Mouse (Mus musculus) limb, embryonic 12.5 days (tissue): ENCODE measurements around the gene Icam4. TPM values are rescaled to one million over a fixed set of nuclear protein-coding genes. Genes with fewer than 3 reads are reported as not detected.

ENCODE experiments used
- ATAC-seq: fragments of 200-750 bp; cut with Nextera tagmentation; 2 replicates; pipeline ENCODE4 v1.8.0; 2017; ENCODE audit warnings: low read depth, moderate TSS enrichment; ENCODE audit not compliant: insufficient number of reproducible peaks, insufficient read depth, low FRiP score, low TSS enrichment
- H3K27ac ChIP-seq: fragments of 300-500 bp; sonication (generic); 2 replicates; pipeline ENCODE4 v1.5.1; 2016; ENCODE audit warnings: mild to moderate bottlenecking, moderate library complexity
- H3K27me3 ChIP-seq: fragments of 300-500 bp; sonication (generic); 2 replicates; pipeline ENCODE4 v1.6.1; 2016; ENCODE audit warnings: mild to moderate bottlenecking, moderate library complexity
- H3K36me3 ChIP-seq: fragments of 300-500 bp; sonication (generic); 2 replicates; pipeline ENCODE4 v1.6.1; 2016; ENCODE audit warnings: mild to moderate bottlenecking, moderate library complexity
- H3K4me1 ChIP-seq: fragments of 300-500 bp; sonication (generic); replicated peaks from 2 replicates; pipeline ENCODE4 v1.6.1; 2016
- H3K4me2 ChIP-seq: fragments of 300-500 bp; sonication (generic); 2 replicates; pipeline ENCODE4 v1.6.1; 2016; ENCODE audit warnings: mild to moderate bottlenecking, moderate library complexity
- H3K4me3 ChIP-seq: fragments of 300-500 bp; sonication (generic); replicated peaks from 2 replicates; pipeline ENCODE4 v1.5.1; 2016; ENCODE audit warnings: mild to moderate bottlenecking
- H3K9ac ChIP-seq: fragments of 300-500 bp; sonication (generic); replicated peaks from 2 replicates; pipeline ENCODE4 v1.6.1; 2016; ENCODE audit warnings: mild to moderate bottlenecking, moderate library complexity
- H3K9me3 ChIP-seq: fragments of 300-500 bp; sonication (generic); 2 replicates; pipeline ENCODE4 v1.6.1; 2016; ENCODE audit warnings: mild to moderate bottlenecking, moderate library complexity
- WGBS: fragments of 180-500 bp; shearing (Covaris S2); methylation state at CpG from one replicate; pipeline ENCODE4 v1.1.7; 2016; 5-methylcytosine and 5-hydroxymethylcytosine counted together
- polyA plus RNA-seq: library from polyadenylated mRNA; unstranded; fragments of >200 nt; fragmentation: Nextera tagmentation; extraction: Ambion mirVana; gene quantifications from 2 replicates; pipeline ENCODE4 v1.2.1, GENCODE M21; 2016

The Icam4 gene
- polyA plus RNA-seq, 1 experiment from 2014 or later = 2.5 TPM

GRCm38 (mm10) chr9:21014691-21015570, 14.2 kb upstream of the Icam4 start:
- 0 out of 2 replicates have a peak overlapping the region, but pooled peaks have one; percentile 20 for H3K27ac ChIP-seq
- peaks cover 62% of the 10 kb centered on the region for H3K27me3 ChIP-seq
- 2% methylated on average over 29 of the region's 29 CpGs for WGBS
- peak overlapping the region; percentile 59 for H3K4me2 ChIP-seq
- no peak for ATAC-seq
- peak overlapping the region; percentile 42 for H3K9ac ChIP-seq
- no peaks in the 10 kb centered on the region for H3K36me3 ChIP-seq
- H3K9me3 ChIP-seq = no peaks in the 10 kb centered on the region
- H3K4me3 ChIP-seq = peak overlapping the region; percentile 38
- H3K4me1 ChIP-seq = peaks cover 11% of the 10 kb centered on the region

- no peaks in the 10 kb centered on the region for H3K36me3 ChIP-seq
- no peaks in the 10 kb centered on the region for H3K9me3 ChIP-seq
- H3K9ac ChIP-seq = peak within 1 kb of the TSS; percentile 42
- ATAC-seq = 0 out of 2 replicates have a peak, but pooled peaks have one; percentile 21
- under 1% methylated on average over 30 of the region's 30 CpGs for WGBS
- H3K27ac ChIP-seq = 0 out of 2 replicates have a peak within 1 kb of the TSS, but pooled peaks have one; percentile 20
- peaks cover 62% of the 10 kb centered on the region for H3K27me3 ChIP-seq
- peaks cover 11% of the 10 kb centered on the region for H3K4me1 ChIP-seq
- H3K4me2 ChIP-seq = peak within 1 kb of the TSS; percentile 59
- peak within 1 kb of the TSS; percentile 38 for H3K4me3 ChIP-seq
Observed at GRCm38 (mm10) chr9:21015571-21016130, 13.5 kb upstream of the Icam4 start, which contains the start of gene Icam1. TSS of gene Icam1 (plus strand) at chr9:21015985.

- Histone ChIP-seq H3K36me3 (no peaks in the 10 kb centered on the region), H3K4me1 (peaks cover 11% of the 10 kb centered on the region), H3K9me3 (no peaks in the 10 kb centered on the region), H3K9ac (no peak overlapping the region), H3K4me2 (peak overlapping the region; percentile 59), H3K4me3 (peak overlapping the region; percentile 38), H3K27ac (no peak overlapping the region), H3K27me3 (peaks cover 61% of the 10 kb centered on the region)
- no peak for ATAC-seq
- WGBS = 6% methylated on average over 17 of the region's 17 CpGs
Observed at GRCm38 (mm10) chr9:21016331-21017176, 12.6 kb upstream of the Icam4 start.

- 33% methylated on average over 4 of the region's 4 CpGs for WGBS
- Histone ChIP-seq H3K9ac (no peak overlapping the region), H3K36me3 (no peaks in the 10 kb centered on the region), H3K4me1 (peaks cover 11% of the 10 kb centered on the region), H3K27ac (no peak overlapping the region), H3K27me3 (peaks cover 55% of the 10 kb centered on the region), H3K4me2 (peak overlapping the region; percentile 59; the same call in 1 of the 2 replicates), H3K4me3 (peak overlapping the region; percentile 38; the same call in 1 of the 2 replicates), H3K9me3 (no peaks in the 10 kb centered on the region)
- ATAC-seq = no peak
Observed at GRCm38 (mm10) chr9:21017177-21017575, 12.0 kb upstream of the Icam4 start.

- WGBS = 63% methylated on average over 2 of the region's 2 CpGs
- H3K36me3 ChIP-seq = no peaks in the 10 kb centered on the region
- H3K27me3 ChIP-seq = peaks cover 51% of the 10 kb centered on the region
- no peak overlapping the region for H3K9ac ChIP-seq
- H3K9me3 ChIP-seq = no peaks in the 10 kb centered on the region
- H3K4me2 ChIP-seq = no peak overlapping the region
- no peak for ATAC-seq
- peaks cover 11% of the 10 kb centered on the region for H3K4me1 ChIP-seq
- no peak overlapping the region for H3K4me3 ChIP-seq
- H3K27ac ChIP-seq = no peak overlapping the region
Observed at GRCm38 (mm10) chr9:21018600-21018999, 10.6 kb upstream of the Icam4 start.

GRCm38 (mm10) chr9:21021363-21021762, 7.8 kb upstream of the Icam4 start:
- no peak overlapping the region for H3K4me3 ChIP-seq
- H3K27ac ChIP-seq = no peak overlapping the region
- WGBS = 85% methylated on average over 3 of the region's 3 CpGs
- H3K36me3 ChIP-seq = no peaks in the 10 kb centered on the region
- H3K4me2 ChIP-seq = no peak overlapping the region
- no peak overlapping the region for H3K9ac ChIP-seq
- no peaks in the 10 kb centered on the region for H3K4me1 ChIP-seq
- peaks cover 32% of the 10 kb centered on the region for H3K27me3 ChIP-seq
- H3K9me3 ChIP-seq = no peaks in the 10 kb centered on the region
- ATAC-seq = no peak

GRCm38 (mm10) chr9:21022288-21022687, 6.9 kb upstream of the Icam4 start:
- H3K36me3 ChIP-seq = no peaks in the 10 kb centered on the region
- 0 out of 2 replicates have a peak, but pooled peaks cover under 1% of the 10 kb centered on the region for H3K4me1 ChIP-seq
- no peak overlapping the region for H3K27ac ChIP-seq
- 55% methylated on average over 6 of the region's 6 CpGs for WGBS
- H3K27me3 ChIP-seq = peaks cover 31% of the 10 kb centered on the region
- no peak for ATAC-seq
- H3K4me3 ChIP-seq = no peak overlapping the region
- no peak overlapping the region for H3K4me2 ChIP-seq
- no peaks in the 10 kb centered on the region for H3K9me3 ChIP-seq
- H3K9ac ChIP-seq = no peak overlapping the region

- Histone ChIP-seq H3K9me3 (no peaks in the 10 kb centered on the region), H3K4me1 (peaks cover 5% of the 10 kb centered on the region), H3K4me2 (no peak overlapping the region), H3K36me3 (no peaks in the 10 kb centered on the region), H3K9ac (no peak overlapping the region), H3K27ac (no peak overlapping the region), H3K27me3 (peaks cover 27% of the 10 kb centered on the region), H3K4me3 (no peak overlapping the region)
- WGBS = 71% methylated on average over 1 of the region's 1 CpGs
- ATAC-seq = no peak
Observed at GRCm38 (mm10) chr9:21022726-21023125, 6.4 kb upstream of the Icam4 start.

GRCm38 (mm10) chr9:21025258-21025810, 3.8 kb upstream of the Icam4 start:
- Histone ChIP-seq H3K27me3 (peaks cover 43% of the 10 kb centered on the region), H3K27ac (no peak overlapping the region), H3K36me3 (no peaks in the 10 kb centered on the region)

GRCm38 (mm10) chr9:21026849-21027248, 2.3 kb upstream of the Icam4 start:
- H3K27me3 ChIP-seq = peaks cover 57% of the 10 kb centered on the region
- H3K36me3 ChIP-seq = no peaks in the 10 kb centered on the region
- peaks cover 27% of the 10 kb centered on the region for H3K4me1 ChIP-seq
- no peak for ATAC-seq
- no peaks in the 10 kb centered on the region for H3K9me3 ChIP-seq
- 77% methylated on average over 12 of the region's 12 CpGs for WGBS
- H3K9ac ChIP-seq = no peak overlapping the region
- no peak overlapping the region for H3K4me2 ChIP-seq
- no peak overlapping the region for H3K4me3 ChIP-seq
- H3K27ac ChIP-seq = no peak overlapping the region

More at GRCm38 (mm10) chr9:21025258-21025810, 3.8 kb upstream of the Icam4 start:
- no peaks in the 10 kb centered on the region for H3K9me3 ChIP-seq
- no peak overlapping the region for H3K9ac ChIP-seq
- ATAC-seq = no peak
- H3K4me3 ChIP-seq = no peak overlapping the region
- H3K4me2 ChIP-seq = no peak overlapping the region
- peaks cover 22% of the 10 kb centered on the region for H3K4me1 ChIP-seq
- WGBS = 74% methylated on average over 19 of the region's 19 CpGs
